Mouse (Mus musculus): ENCODE results near the gene Olfr56.

Gene Olfr56

GRCm38 (mm10) chr11:49092053-49092586, 113.4 kb downstream of the Olfr56 start:
- no peak for DNase-seq (ENCODE audit: low spot score)

GRCm38 (mm10) chr11:49092786-49093185, 114.1 kb downstream of the Olfr56 start:
- DNase-seq (ENCODE audit: low spot score) = no peak

DNA sequence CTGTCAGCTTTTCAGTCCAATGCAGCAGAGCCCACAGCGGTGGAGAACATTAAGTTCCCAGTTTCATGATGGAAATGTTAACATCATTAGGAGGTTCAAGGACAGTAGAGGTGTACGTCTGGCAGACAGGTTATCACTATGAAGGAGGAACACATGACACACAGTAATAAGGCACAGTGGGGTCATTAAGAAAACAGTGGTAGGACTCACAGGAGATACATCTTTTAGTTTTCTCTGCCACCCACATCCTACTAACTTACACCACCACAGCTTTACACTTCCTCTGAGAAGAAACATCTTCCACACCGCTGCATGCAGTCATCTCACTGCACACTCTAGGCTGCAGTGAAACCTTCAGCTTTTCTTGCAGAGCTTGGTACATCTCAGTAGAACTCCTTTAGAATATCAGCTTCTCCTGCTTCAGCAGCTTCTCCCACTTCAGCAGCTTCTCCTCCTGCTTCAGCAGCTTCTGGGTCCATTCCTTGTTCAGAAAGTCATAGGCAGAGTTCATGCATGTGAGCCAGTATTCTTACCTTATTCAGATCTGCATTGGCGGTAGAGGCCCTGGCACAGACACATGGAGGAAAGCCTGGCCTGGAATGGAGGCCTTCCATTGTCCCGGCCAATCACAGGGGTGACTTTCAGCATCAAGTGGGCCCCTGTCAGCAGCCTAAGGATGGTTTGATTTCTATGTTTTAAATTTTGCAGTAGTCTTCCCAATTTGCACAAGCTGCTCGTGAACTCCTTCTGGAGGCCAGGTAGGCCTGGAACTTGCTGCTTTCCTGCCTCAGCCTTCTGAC, 115.4 kb downstream of the Olfr56 start:
- no peak for DNase-seq (ENCODE audit: low spot score)

DNA sequence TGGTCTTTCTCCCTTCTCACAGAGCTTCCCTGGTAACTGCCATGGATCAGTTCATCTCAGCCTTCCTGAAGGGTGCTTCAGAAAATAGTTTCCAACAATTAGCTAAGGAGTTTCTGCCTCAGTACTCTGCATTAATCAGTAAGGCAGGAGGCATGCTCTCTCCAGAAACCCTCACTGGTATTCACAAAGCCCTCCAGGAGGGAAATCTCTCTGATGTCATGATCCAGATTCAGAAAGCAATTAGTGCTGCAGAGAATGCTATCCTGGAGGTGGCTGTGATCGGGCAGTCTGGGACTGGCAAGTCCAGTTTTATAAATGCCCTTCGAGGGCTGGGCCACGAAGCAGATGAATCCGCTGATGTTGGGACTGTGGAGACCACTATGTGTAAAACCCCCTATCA, 116.7 kb downstream of the Olfr56 start:
- no peak for DNase-seq (ENCODE audit: low spot score)

DNA sequence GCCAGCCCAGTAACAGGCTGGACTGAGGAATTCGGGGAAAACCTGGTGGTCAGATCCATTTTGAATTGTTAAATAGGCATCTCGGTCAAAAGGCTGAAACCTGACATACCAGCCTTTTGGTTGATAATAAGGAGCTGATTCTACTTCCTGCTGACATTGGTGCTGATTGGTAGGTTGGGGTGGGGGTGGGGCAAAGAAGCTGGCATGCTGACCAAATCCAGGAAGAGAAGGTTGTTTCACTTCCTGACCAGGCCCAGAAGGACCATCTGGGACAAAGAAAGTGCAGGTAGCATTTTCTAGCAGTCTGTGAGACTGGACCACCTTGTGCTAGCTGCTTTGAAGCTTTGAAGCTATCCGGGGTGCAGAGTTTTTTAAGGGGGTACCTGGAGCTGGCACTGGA, 121.7 kb downstream of the Olfr56 start:
- no peak for DNase-seq (ENCODE audit: low spot score)

GRCm38 (mm10) chr11:49101500-49101899, 122.8 kb downstream of the Olfr56 start:
- DNase-seq (ENCODE audit: low spot score) = no peak

- DNase-seq (ENCODE audit: low spot score) = peak; percentile 79
Observed at GRCm38 (mm10) chr11:49103047-49103693, 124.5 kb downstream of the Olfr56 start.

- DNase-seq (ENCODE audit: low spot score) = no peak
Observed at GRCm38 (mm10) chr11:49105752-49106151, 127.1 kb downstream of the Olfr56 start.

GRCm38 (mm10) chr11:49107650-49108537, 129.2 kb downstream of the Olfr56 start:
- DNase-seq (ENCODE audit: low spot score) = no peak

DNA sequence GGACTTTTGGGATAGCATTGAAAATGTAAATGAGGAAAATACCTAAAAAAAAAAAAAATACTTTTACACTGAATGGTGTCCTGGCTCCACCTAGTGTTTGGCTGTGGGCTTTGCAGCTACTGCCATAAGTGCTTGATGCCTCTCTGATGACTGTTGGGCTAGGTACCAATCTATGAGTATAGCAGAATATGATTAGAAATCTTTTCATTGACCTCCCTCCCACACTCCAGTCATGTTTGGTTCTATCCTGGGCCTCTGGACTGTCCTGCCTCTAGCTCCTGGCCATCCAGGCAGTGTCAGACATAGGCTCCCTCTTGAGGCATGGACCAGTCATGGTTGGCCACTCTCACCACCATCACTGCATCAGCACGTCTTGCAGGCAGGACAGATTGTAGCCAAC, 130.1 kb downstream of the Olfr56 start:
- no peak for DNase-seq (ENCODE audit: low spot score)

DNA sequence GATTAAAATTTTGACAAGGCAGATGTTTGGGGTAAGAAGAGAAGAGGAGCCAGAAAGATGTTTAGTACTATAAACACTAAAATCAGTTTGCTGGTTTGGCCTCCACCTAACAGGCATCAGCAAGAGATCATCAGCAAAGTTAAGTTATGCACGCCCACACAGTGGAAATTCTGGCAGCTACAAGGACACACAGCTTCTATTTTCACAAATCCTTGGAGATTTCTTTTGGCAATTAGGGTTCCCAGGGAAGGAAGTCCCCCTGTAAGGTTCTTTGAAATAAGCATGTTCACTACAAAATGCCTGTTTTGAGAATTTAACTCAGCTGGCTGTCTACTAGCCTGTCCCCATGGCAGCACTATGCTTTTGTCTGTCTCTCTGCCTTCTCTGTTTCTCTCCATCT, 132.3 kb downstream of the Olfr56 start:
- DNase-seq (ENCODE audit: low spot score) = no peak

DNA sequence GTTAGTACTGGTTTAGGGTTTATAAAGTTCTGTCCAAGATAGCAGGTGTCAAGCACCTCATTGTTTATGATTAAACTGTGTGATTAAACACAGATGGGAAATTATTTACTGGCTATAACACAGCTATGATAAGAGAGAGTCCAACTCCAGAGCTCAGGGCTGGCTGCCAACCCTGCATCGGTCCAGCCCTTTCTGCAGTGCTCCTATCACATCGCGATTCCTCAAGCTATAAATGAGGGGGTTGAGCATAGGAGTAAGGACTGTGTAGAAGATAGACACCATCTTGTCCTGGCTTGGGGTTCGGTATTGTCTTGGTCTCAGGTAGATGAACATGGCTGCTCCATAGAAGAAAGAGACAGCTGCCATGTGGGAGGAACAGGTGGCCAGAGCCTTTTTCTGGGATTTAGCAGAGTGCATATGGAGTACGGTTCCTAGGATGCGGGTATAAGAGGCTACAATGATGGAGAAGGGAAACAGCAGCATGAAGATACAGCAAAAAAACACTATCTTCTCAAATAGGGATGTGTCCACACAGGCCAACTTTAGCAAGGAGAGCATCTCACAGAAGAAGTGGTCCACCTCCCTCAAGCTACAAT, 134.0 kb downstream of the Olfr56 start:
- no peak for DNase-seq (ENCODE audit: low spot score)

GRCm38 (mm10) chr11:49114158-49114557, 135.5 kb downstream of the Olfr56 start:
- no peak for DNase-seq (ENCODE audit: low spot score)

DNA sequence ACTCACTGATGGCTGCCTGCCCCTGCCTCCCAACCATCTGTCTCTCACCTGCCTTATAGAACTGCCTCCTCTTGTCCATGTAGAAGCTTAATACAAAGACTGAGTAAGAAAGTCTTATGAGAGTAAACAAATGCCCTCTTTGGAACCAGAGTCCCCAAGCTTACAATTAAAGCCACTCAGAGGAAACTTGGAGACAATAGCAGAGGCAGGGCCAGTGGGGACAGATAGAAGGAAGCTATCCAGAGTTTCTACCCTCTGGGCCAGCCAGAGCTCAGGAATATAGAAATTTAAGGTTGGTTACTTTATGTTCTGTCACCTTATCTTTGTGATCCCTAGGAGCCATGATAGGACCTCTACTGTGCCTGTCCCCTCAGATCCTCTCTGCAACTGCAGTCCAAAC, 136.1 kb downstream of the Olfr56 start, which contains the start of gene Olfr1396:
TSS of gene Olfr1396 (minus strand) at position 101 of the 400 bp plus-strand sequence.
- DNase-seq (ENCODE audit: low spot score) = no peak

DNA sequence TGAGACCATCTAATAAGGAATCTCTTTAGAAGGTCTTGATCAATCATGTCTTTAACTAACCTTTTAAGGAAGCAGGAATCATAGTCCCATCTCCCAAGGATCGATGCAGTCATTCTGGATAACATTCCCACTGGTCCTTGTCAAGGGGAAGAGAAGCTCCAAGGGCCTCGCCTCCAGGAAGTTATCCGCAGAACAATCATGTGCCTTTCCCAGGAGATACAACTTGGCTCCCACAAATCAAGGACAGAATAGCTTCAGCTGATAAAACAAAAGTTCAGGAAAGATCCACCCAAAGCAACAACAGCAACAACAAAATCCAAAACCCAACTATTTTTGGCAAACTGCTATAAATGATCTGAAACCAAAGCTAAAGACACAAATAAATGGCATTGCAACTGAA, 140.9 kb downstream of the Olfr56 start:
- no peak for DNase-seq (ENCODE audit: low spot score)

GRCm38 (mm10) chr11:49124169-49124568, 145.5 kb downstream of the Olfr56 start:
- DNase-seq (ENCODE audit: low spot score) = no peak

DNA sequence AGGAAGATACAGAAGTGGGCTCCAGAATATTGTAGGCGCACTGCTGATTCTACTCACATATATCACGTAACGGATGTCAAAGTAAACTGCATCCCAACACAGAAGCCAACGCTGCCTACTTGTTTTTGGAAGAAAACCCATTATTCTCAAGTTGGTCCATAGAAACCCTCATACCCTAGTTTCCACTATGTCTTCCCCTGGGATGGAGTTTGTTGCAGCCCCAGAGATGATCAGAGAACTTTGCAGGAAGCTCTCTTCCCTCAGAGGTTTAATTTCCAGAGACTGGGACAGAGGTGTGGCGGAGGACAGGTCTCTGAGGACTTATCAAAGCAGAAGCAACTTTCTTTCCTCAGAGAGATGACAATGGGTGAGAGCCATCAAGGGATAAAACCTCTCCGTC, 163.3 kb downstream of the Olfr56 start, which contains the start of gene Olfr1395:
TSS of gene Olfr1395 (plus strand) at position 301 of the 400 bp plus-strand sequence.
- DNase-seq (ENCODE audit: low spot score) = no peak

DNA sequence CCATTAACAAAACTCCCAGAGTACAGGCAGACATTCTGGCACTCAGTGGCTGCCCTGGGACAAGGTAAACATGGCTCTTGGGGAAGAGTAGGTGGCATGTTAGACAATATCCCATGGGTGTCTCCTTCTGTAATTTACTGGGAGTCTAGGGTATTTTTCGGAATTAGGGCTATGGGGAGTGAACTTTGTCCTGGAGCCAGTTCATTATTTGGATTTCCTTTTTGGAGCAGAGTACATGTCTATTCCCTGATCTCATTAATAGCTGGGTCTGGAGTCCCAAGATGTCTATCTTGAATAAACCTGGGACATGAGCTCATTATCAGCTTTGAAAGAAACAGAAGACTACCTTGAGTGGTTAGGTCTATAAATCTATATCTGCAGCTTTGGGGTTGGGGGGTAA, 175.4 kb downstream of the Olfr56 start, which contains the start of gene Olfr1394:
TSS of gene Olfr1394 (plus strand) at position 301 of the 400 bp plus-strand sequence.
- DNase-seq (ENCODE audit: low spot score) = no peak

DNA sequence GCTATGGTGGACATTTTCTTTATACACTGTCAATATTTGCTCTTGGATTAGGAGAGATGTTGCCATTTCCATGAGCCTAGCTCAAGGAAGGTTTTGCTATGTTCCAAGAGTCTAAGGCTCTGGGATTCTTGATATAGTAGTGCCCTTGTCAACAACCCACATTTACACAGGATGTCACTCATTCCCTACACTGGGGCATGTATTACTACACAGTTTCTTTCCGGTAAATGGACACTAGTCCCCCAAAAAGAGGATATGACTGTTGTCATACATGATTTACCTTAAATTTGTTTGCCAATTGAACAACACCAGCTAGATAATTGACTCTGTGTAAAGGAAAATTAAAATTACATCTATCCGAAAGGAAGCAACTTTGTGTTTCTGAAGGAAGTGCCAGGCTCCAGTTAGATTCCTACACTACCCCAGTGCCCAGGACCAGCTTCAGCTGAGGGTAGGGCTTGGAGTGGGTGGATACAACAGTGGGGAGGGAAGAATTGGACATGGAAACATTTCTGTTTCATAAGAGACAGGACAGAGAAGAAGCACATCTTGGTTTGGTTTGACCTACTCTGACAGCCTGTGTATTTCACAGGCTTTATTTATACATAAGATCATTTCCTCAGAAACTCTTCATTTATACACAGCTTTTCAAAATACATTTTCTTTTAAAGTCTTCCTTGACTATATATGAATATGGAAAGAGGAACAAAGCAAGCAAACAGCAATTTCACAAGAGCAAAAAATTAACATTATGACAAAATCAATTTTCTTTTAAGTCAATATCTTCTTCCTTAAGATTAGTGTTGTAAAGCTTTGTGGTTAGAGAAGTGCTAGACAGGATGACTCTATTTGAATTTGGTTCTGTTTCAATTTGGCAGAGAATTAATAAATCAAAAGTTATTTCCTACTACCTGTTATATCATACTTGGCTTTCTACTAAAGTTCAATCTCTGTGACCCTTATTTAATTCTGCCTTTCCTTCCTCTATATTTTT, 178.4 kb downstream of the Olfr56 start:
- DNase-seq (ENCODE audit: low spot score) = no peak
